Mouse (Mus musculus): ENCODE data around the gene Hsd3b5. TPM values are rescaled to one million over a fixed set of nuclear protein-coding genes. Genes with fewer than 3 reads are reported as not detected.
"Not testable (repeated sequence)": the region's sequence is repeated elsewhere in the genome, so short reads cannot be mapped to it uniquely, and the experiment has no call there.

Hsd3b5 gene
- polyA plus RNA-seq (2016; fragmentation: Nextera tagmentation; extraction: Ambion mirVana): not detected in 2 replicates

DNA sequence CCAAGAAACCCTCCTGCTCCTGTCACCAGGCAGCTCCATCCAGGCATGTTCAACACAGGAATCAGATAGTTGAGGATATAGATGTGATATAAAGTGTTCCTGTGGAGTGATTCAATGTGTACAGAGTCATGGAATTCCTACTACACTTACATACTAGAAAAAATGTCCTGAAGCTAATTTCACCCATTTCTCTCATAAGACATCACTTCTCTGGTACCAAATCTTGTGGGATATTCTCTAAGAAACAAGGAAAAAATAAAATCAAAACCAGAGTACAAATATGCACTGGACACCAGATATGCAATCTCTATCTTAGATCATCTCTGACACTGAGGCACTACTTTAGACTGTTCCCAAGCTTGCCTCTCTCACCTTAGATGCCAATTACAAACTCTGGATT lies at the start of gene Hsd3b5:
TSS of gene Hsd3b5 (minus strand) at position 101 of the 400 bp plus-strand sequence.
- no peaks in the 10 kb centered on the region for H3K9me3 ChIP-seq (replicated peaks)
- no peaks in the 10 kb centered on the region for H3K27me3 ChIP-seq (replicated peaks)
- no peak within 1 kb of the TSS for H3K27ac ChIP-seq (ENCODE audit: poor library complexity, severe bottlenecking)
- no peak within 1 kb of the TSS for H3K9ac ChIP-seq
- H3K4me2 ChIP-seq: no peak within 1 kb of the TSS
- no peaks in the 10 kb centered on the region for H3K36me3 ChIP-seq
- no peak for ATAC-seq (ENCODE audit: insufficient number of reproducible peaks, low FRiP score)
- no peaks in the 10 kb centered on the region for H3K4me1 ChIP-seq (replicated peaks)
- no peak within 1 kb of the TSS for H3K4me3 ChIP-seq

- H3K9me3 ChIP-seq (replicated peaks): no peaks in the 10 kb centered on the region
- no peaks in the 10 kb centered on the region for H3K27me3 ChIP-seq (replicated peaks)
- no peaks in the 10 kb centered on the region for H3K36me3 ChIP-seq
- 77% methylated on average over 1 of the region's 1 CpGs for WGBS
- H3K4me2 ChIP-seq: no peak overlapping the region
- ATAC-seq (ENCODE audit: insufficient number of reproducible peaks, low FRiP score): no peak
- no peak overlapping the region for H3K9ac ChIP-seq
- H3K27ac ChIP-seq (ENCODE audit: poor library complexity, severe bottlenecking): no peak overlapping the region
- no peaks in the 10 kb centered on the region for H3K4me1 ChIP-seq (replicated peaks)
- no peak overlapping the region for H3K4me3 ChIP-seq
Observed at GRCm38 (mm10) chr3:98635145-98635544, 5.1 kb upstream of the Hsd3b5 start.

DNA sequence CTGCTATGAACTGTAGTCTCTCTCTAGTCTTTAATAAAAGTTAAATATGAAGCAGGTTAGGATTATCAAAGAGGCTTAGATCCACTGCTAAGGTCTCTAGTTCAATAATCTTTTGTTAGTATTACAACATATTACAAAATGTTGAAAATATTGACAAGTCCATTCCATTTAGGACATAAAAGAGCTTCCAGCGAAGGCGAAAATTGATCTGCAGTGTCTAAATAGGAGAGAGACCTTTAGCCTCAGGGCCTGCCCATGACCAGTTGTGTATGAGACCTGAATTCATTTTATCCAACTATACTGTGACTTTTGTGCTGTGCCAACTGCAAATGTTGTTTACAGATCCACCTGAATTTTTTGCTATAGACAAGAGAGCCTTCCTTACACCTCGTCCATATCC lies 419 bp downstream of the Hsd3b5 start:
- no peak for ATAC-seq (ENCODE audit: insufficient number of reproducible peaks, low FRiP score)
- WGBS: 67% methylated on average over 3 of the region's 3 CpGs
- Histone ChIP-seq H3K4me2 (no peak overlapping the region), H3K9me3 (replicated peaks) (no peaks in the 10 kb centered on the region), H3K36me3 (no peaks in the 10 kb centered on the region), H3K4me3 (no peak overlapping the region), H3K27me3 (replicated peaks) (no peaks in the 10 kb centered on the region), H3K27ac (ENCODE audit: poor library complexity, severe bottlenecking) (no peak overlapping the region), H3K9ac (no peak overlapping the region), H3K4me1 (replicated peaks) (no peaks in the 10 kb centered on the region)

- H3K9me3 ChIP-seq (replicated peaks); H3K27ac ChIP-seq (ENCODE audit: poor library complexity, severe bottlenecking); ATAC-seq (ENCODE audit: insufficient number of reproducible peaks, low FRiP score); H3K4me3 ChIP-seq; H3K9ac ChIP-seq; H3K4me1 ChIP-seq (replicated peaks); H3K36me3 ChIP-seq; H3K4me2 ChIP-seq; H3K27me3 ChIP-seq (replicated peaks): not testable (repeated sequence)
- WGBS: 67% methylated on average over 1 of the region's 1 CpGs
Observed at GRCm38 (mm10) chr3:98616786-98617185, 13.3 kb downstream of the Hsd3b5 start.

DNA sequence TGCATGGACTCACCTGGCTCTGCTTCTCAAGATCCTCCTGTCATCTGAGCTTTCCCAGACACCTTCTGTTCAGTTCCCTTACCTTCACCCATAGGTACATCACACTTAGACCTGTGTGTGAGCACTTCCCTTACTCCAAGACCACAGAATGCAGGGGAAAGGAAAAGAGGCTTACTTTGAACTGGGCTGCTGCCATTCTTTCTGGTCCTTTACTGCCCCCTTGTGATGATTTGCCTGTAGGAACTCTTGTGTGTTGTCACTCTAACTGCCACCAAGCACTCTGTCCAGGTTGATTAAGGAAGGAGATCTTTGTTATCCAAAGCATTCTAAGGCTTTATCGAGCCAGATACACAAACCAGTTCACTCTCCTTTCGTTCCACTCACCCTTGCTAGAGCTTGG lies 13.8 kb downstream of the Hsd3b5 start:
- H3K9ac ChIP-seq; H3K36me3 ChIP-seq; ATAC-seq (ENCODE audit: insufficient number of reproducible peaks, low FRiP score); H3K4me3 ChIP-seq; H3K27me3 ChIP-seq (replicated peaks); H3K27ac ChIP-seq (ENCODE audit: poor library complexity, severe bottlenecking); H3K4me2 ChIP-seq; H3K9me3 ChIP-seq (replicated peaks); H3K4me1 ChIP-seq (replicated peaks): not testable (repeated sequence)
- 29% methylated on average over 2 of the region's 2 CpGs for WGBS

GRCm38 (mm10) chr3:98614406-98614927 lies 15.6 kb downstream of the Hsd3b5 start:
- H3K9ac ChIP-seq; H3K36me3 ChIP-seq; ATAC-seq (ENCODE audit: insufficient number of reproducible peaks, low FRiP score); H3K4me2 ChIP-seq; H3K4me3 ChIP-seq; H3K27me3 ChIP-seq (replicated peaks); H3K4me1 ChIP-seq (replicated peaks); H3K9me3 ChIP-seq (replicated peaks); H3K27ac ChIP-seq (ENCODE audit: poor library complexity, severe bottlenecking): not testable (repeated sequence)
- 47% methylated on average over 2 of the region's 2 CpGs for WGBS

GRCm38 (mm10) chr3:98613963-98614362 lies 16.1 kb downstream of the Hsd3b5 start:
- Histone ChIP-seq H3K4me2 (no peak overlapping the region), H3K9me3 (replicated peaks) (no peaks in the 10 kb centered on the region), H3K9ac (no peak overlapping the region), H3K27ac (ENCODE audit: poor library complexity, severe bottlenecking) (no peak overlapping the region), H3K27me3 (replicated peaks) (no peaks in the 10 kb centered on the region), H3K4me1 (replicated peaks) (no peaks in the 10 kb centered on the region), H3K36me3 (no peaks in the 10 kb centered on the region), H3K4me3 (no peak overlapping the region)
- ATAC-seq (ENCODE audit: insufficient number of reproducible peaks, low FRiP score): peak; percentile 33; the same call in 1 of the 2 replicates

DNA sequence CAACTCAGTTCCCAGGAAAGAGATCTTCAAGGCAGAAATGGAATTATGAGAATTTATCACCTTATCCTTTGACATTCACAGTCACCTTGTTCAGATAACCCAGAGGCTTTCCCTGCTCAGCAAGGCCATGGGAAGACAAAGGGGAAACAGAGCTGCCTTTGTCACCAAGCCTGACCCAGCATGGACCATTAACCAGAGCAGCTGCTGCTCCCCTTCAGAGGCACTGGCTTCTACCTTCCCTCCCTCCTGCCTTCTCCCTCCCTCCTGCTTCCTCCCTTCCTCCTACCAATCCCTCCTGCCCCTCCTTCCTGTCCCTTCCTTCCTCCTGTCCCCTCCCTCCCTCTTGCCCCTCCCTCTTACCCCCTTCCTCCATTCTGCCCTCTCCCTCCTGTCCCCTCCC lies 16.5 kb downstream of the Hsd3b5 start:
- H3K27me3 ChIP-seq (replicated peaks); H3K4me2 ChIP-seq; H3K27ac ChIP-seq (ENCODE audit: poor library complexity, severe bottlenecking); H3K4me1 ChIP-seq (replicated peaks); ATAC-seq (ENCODE audit: insufficient number of reproducible peaks, low FRiP score); H3K36me3 ChIP-seq; H3K9ac ChIP-seq; H3K9me3 ChIP-seq (replicated peaks); H3K4me3 ChIP-seq: not testable (repeated sequence)

DNA sequence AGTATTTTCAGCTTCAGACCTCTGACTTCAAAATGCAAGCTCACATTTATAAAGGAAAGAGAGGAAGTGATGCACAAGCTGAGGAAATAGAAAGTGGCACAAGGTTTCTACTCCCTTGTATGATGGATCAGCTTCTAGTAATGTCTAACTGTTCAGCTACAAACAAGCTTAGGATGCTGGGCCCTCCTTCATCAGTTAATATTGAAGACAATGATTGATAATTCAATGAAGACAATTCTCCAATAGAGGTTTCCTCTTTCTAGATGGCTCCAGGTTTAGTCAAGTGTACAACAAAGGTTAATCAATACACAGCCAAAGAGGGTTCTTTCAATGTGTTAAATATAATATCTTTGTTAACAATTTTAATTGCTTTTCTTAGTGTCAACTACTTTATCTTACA lies 41.3 kb downstream of the Hsd3b5 start, which contains the start of gene Gm10681:
TSS of gene Gm10681 (minus strand) at position 101 of the 400 bp plus-strand sequence.
- Histone ChIP-seq H3K9me3 (replicated peaks) (no peaks in the 10 kb centered on the region), H3K27me3 (replicated peaks) (no peaks in the 10 kb centered on the region), H3K4me2 (no peak within 1 kb of the TSS), H3K9ac (no peak within 1 kb of the TSS), H3K4me3 (no peak within 1 kb of the TSS), H3K27ac (ENCODE audit: poor library complexity, severe bottlenecking) (no peak within 1 kb of the TSS), H3K4me1 (replicated peaks) (no peaks in the 10 kb centered on the region), H3K36me3 (no peaks in the 10 kb centered on the region)
- no peak for ATAC-seq (ENCODE audit: insufficient number of reproducible peaks, low FRiP score)

GRCm38 (mm10) chr3:98587721-98588120 lies 42.3 kb downstream of the Hsd3b5 start:
- 78% methylated on average over 2 of the region's 2 CpGs for WGBS
- ATAC-seq (ENCODE audit: insufficient number of reproducible peaks, low FRiP score): no peak
- H3K4me2 ChIP-seq: no peak overlapping the region
- no peak overlapping the region for H3K9ac ChIP-seq
- H3K4me3 ChIP-seq: no peak overlapping the region
- no peaks in the 10 kb centered on the region for H3K9me3 ChIP-seq (replicated peaks)
- no peak overlapping the region for H3K27ac ChIP-seq (ENCODE audit: poor library complexity, severe bottlenecking)
- no peaks in the 10 kb centered on the region for H3K36me3 ChIP-seq
- no peaks in the 10 kb centered on the region for H3K27me3 ChIP-seq (replicated peaks)
- H3K4me1 ChIP-seq (replicated peaks): no peaks in the 10 kb centered on the region

GRCm38 (mm10) chr3:98582622-98583021 lies 47.4 kb downstream of the Hsd3b5 start:
- not testable (repeated sequence) for H3K9me3 ChIP-seq (replicated peaks); H3K4me2 ChIP-seq; H3K4me1 ChIP-seq (replicated peaks); H3K9ac ChIP-seq; ATAC-seq (ENCODE audit: insufficient number of reproducible peaks, low FRiP score); H3K4me3 ChIP-seq; H3K27ac ChIP-seq (ENCODE audit: poor library complexity, severe bottlenecking); H3K36me3 ChIP-seq; H3K27me3 ChIP-seq (replicated peaks)

GRCm38 (mm10) chr3:98582202-98582601 lies 47.9 kb downstream of the Hsd3b5 start:
- H3K9ac ChIP-seq; H3K4me3 ChIP-seq; ATAC-seq (ENCODE audit: insufficient number of reproducible peaks, low FRiP score); H3K27me3 ChIP-seq (replicated peaks); H3K4me1 ChIP-seq (replicated peaks); H3K9me3 ChIP-seq (replicated peaks); H3K4me2 ChIP-seq; H3K36me3 ChIP-seq; H3K27ac ChIP-seq (ENCODE audit: poor library complexity, severe bottlenecking): not testable (repeated sequence)
- no CpG with 5 or more reads among the region's 1 CpGs for WGBS

Data from heart, embryonic 12.5 days (tissue).